Mouse (Mus musculus) brain, embryonic 14.5 days (tissue): ENCODE measurements around the gene Ccn5. TPM values are rescaled to one million over a fixed set of nuclear protein-coding genes. Genes with fewer than 3 reads are reported as not detected.

ENCODE experiments used
- DNase-seq: peaks from one replicate; pipeline ENCODE4 v3.0.0-alpha.2; 2011; ENCODE audit warnings: low read depth
- CTCF ChIP-seq: fragments of 200-500 bp; IDR thresholded peaks from 2 replicates; pipeline ENCODE4 v1.5.1; 2012; ENCODE audit warnings: inconsistent platforms, mild to moderate bottlenecking, moderate library complexity, borderline replicate concordance; ENCODE audit not compliant: insufficient read depth, insufficient read length; ENCODE audit errors: extremely low read depth
- POLR2A ChIP-seq: fragments of 200-500 bp; IDR thresholded peaks from 2 replicates; pipeline ENCODE4 v1.6.1; 2012; ENCODE audit warnings: mild to moderate bottlenecking, inconsistent platforms, borderline replicate concordance; ENCODE audit not compliant: poor library complexity, insufficient read depth, insufficient read length, severe bottlenecking; ENCODE audit errors: extremely low read depth
- polyA plus RNA-seq: library from polyadenylated mRNA; depleted of rRNA; stranded (reverse); fragments of >200 nt; gene quantifications from 2 replicates; pipeline ENCODE4 v1.2.3, GENCODE M21; 2012; rRNA removed

Ccn5 gene
- polyA plus RNA-seq = 0.24 and 0.27 TPM in 2 replicates

DNA sequence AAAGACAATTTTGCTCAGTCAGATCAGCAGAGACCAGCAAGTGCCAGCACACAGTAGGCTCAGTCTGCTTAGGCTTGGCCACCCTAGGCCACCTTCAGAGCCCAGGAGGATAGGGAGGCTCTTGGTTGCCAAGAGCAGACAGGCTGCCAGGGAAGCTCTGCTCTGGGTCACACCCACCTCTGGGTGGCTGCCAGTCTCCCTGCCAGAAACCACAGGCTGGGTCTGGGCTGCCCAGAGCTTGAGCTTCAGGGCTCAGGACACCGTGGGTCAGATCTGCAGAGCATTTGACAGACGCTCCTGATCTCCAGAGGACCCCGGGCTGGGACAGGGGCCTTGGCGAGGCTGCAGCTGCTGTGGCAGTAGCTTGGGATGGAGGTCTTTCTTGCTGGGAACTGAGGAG is at the start of gene Ccn5:
Gene Ccn5 (plus strand): TSS at position 255 of the 400 bp plus-strand sequence.
- DNase-seq = peak; percentile 30
- TF ChIP-seq POLR2A (no peak), CTCF (no peak)

- DNase-seq = no peak
Observed at GRCm38 (mm10) chr2:163776661-163777060, 44.0 kb upstream of the Ccn5 start.

DNA sequence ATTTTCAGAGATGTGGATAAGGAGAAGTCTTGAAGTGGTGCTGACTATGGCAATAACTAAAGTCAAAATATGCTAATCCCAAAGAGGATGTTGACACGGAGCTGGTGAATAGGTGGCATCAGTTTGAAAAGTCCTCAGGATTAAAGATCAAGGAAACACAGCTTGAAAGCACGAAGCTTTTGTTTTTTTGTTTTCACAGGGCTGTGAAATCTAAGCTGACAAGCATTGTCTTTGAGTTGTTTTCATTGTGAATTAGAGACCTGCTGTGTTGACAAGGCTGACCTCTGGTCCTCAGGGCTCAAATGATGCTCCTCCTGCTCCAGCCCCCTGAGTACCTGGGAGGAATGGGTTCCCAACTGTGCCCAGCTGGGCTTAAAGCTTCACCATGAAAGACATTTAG is 43.6 kb upstream of the Ccn5 start:
- no peak for TF ChIP-seq POLR2A
- no peak for TF ChIP-seq CTCF
- no peak for DNase-seq

More at GRCm38 (mm10) chr2:163776661-163777060, 44.0 kb upstream of the Ccn5 start:
- TF ChIP-seq CTCF (no peak), POLR2A (no peak)

DNA sequence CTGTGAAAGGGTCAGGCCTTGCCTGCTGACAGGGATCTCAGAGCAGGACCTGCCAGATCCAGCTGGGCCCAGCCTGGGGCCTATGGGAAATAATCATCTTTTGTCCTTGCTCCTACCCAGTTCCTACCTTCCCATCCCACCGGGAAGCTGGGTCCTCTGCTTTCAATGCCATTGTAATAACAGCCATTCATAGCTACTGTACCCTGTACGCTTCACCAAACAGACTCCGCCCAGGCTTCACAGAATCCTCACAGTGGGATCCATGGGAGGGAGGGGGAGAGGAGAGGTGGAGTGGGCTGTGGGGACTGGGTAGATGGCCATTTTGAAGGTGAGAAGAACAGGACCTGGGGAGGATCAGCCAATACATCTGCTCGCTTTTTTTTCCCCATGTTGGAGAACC is 41.8 kb upstream of the Ccn5 start:
- DNase-seq = peak; percentile 24
- TF ChIP-seq POLR2A (no peak), CTCF (no peak)

GRCm38 (mm10) chr2:163783368-163783767 is 37.3 kb upstream of the Ccn5 start:
- TF ChIP-seq CTCF (no peak), POLR2A (no peak)
- no peak for DNase-seq

- no peak for TF ChIP-seq CTCF
- TF ChIP-seq POLR2A = no peak
- DNase-seq = no peak
Observed at GRCm38 (mm10) chr2:163783901-163784300, 36.8 kb upstream of the Ccn5 start.

DNA sequence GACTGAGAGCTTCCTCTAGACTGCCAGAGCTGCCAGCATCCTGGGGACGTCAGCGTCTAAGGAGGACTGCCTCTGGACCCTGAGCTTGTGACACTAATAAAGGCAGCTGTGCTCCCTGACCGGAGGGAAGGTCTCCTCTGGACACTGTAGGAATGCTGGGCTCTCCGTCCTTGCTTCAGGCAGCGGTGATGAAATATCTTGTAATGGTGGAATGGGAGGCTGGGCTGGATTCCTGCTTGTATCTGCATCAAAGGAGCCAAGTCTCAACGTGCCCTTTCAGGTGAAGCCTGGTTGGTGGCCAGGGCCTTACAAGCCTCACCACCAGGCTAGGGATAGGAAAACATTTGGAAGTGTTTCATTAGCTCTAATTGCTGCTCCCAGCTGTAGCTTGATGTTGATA is 33.6 kb upstream of the Ccn5 start:
- TF ChIP-seq POLR2A = no peak
- TF ChIP-seq CTCF = no peak
- no peak for DNase-seq

DNA sequence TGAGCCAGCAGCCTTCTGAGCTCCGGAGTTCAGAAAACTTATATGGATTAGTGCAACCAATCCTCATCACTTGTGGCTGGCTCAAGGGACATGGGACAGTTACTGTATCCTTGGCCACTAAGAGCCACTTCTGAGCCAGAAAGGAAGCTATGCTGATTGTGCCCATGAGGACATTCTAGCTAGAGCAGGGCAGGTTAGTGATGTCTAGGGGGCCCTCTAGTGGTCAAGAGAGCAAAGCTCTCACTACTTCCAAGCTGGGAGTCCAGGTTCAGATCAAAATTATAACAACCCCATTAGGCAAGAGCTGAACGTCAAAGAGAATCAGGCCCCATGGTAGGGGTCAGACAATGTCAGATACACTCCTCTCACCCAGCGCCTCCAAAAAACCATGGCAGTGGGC is 33.0 kb upstream of the Ccn5 start:
- DNase-seq = peak; percentile 80
- TF ChIP-seq POLR2A = no peak
- TF ChIP-seq CTCF = peak; percentile 78; the same call in 1 of the 2 replicates

GRCm38 (mm10) chr2:163788484-163788883 is 32.2 kb upstream of the Ccn5 start:
- no peak for TF ChIP-seq POLR2A
- TF ChIP-seq CTCF = peak; percentile 57; the same call in 1 of the 2 replicates
- DNase-seq = peak; percentile 50

DNA sequence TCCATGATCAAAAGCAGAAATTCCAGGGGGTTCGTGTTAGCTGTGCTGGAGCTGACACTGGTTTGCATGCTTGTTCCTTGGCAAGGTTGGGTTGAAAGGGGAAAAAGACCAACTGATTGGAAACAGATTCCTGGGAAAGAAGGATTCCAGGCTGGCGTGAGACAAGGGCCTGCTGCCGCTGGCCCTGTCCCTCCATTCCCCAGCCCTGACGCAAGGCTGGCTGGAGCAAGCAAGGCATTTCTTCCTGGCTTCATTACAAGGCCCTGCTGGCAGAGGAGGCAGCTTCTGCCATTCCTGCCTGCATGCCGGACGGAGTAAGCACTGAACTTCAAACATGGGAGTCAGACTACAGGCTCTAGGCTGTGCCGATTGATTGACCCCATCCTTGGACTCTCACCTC is 22.2 kb upstream of the Ccn5 start:
- TF ChIP-seq CTCF (no peak), POLR2A (no peak)
- DNase-seq = no peak

DNA sequence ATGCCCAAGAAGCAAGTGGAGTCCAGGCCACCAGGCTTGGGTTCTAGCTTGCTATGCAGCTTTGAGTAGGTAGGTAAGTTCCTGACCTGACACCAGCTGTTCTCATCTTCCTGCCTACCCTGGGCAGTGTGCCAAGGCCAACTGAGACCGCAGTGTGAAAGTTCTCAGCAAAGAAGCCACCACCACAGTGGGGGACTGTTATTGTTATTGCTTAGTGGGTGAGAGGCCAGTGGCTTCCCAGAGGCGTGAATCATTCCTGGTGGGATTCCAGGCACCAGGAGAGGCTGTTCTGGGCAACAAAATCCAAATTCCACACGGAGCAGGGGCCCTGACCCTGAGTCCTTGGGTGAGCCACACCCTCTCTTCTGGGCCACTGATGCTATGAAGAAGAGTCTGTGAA is 19.8 kb upstream of the Ccn5 start:
- TF ChIP-seq CTCF (no peak), POLR2A (no peak)
- peak; percentile 33 for DNase-seq

- DNase-seq = no peak
- TF ChIP-seq CTCF (no peak), POLR2A (no peak)
Observed at GRCm38 (mm10) chr2:163801406-163801805, 19.3 kb upstream of the Ccn5 start.

DNA sequence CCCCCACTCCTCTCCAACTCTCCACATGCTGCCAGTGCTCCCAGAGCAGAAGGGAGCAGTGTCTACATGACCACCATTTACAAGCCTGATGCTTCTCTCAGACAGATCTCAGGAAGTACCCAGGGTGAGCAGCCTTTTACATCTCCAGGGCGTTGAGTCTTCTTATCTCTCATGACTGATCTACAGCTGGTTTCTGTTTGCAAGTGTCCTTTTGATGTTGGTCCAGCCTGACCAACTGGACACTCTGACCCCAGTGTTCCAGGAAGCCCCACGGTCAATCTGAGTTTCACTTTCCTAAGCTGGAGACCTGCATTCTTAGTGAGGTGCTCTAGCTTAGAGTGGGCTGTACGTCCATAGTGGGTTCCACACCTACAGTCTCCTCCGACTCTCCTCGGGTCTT is 16.8 kb upstream of the Ccn5 start:
- no peak for TF ChIP-seq POLR2A
- no peak for TF ChIP-seq CTCF
- no peak for DNase-seq

GRCm38 (mm10) chr2:163809166-163809565 is 11.5 kb upstream of the Ccn5 start:
- DNase-seq = no peak
- TF ChIP-seq CTCF (no peak), POLR2A (no peak)
